Mouse (Mus musculus) intestine, postnatal 0 days (tissue): Measurements from ENCODE around the gene Gucy2e. TPM values are rescaled to one million over a fixed set of nuclear protein-coding genes. Genes with fewer than 3 reads are reported as not detected.

Experiments used
- ATAC-seq: fragments of 200-750 bp; cut with Nextera tagmentation; 2 replicates; pipeline ENCODE4 v1.8.0; 2017; ENCODE audit warnings: mild to moderate bottlenecking, moderate TSS enrichment, moderate library complexity
- H3K27ac ChIP-seq: fragments of 300-500 bp; sonication (generic); 2 replicates; pipeline ENCODE4 v1.5.1; 2014; ENCODE audit warnings: mild to moderate bottlenecking, low read depth, low read length, moderate library complexity
- H3K27me3 ChIP-seq: fragments of 300-500 bp; sonication (generic); replicated peaks from 2 replicates; pipeline ENCODE4 v1.6.1; 2014; ENCODE audit warnings: low read length, mixed read lengths; ENCODE audit not compliant: control insufficient read depth, insufficient read depth
- H3K36me3 ChIP-seq: fragments of 300-500 bp; sonication (generic); 2 replicates; pipeline ENCODE4 v1.6.1; 2014; ENCODE audit warnings: mild to moderate bottlenecking, moderate library complexity; ENCODE audit not compliant: control insufficient read depth, insufficient read depth
- H3K4me1 ChIP-seq: fragments of 300-500 bp; sonication (generic); replicated peaks from 2 replicates; pipeline ENCODE4 v1.6.1; 2014; ENCODE audit warnings: antibody characterized with exemption, low read length, mixed read lengths; ENCODE audit not compliant: control insufficient read depth, insufficient read depth
- H3K4me2 ChIP-seq: fragments of 300-500 bp; sonication (generic); replicated peaks from 2 replicates; pipeline ENCODE4 v1.6.1; 2014; ENCODE audit warnings: low read depth, mild to moderate bottlenecking, moderate library complexity
- H3K4me3 ChIP-seq: fragments of 300-500 bp; sonication (generic); 2 replicates; pipeline ENCODE4 v1.5.1; 2014; ENCODE audit warnings: low read depth, low read length
- H3K9ac ChIP-seq: fragments of 300-500 bp; sonication (generic); 2 replicates; pipeline ENCODE4 v1.6.1; 2014; ENCODE audit warnings: mild to moderate bottlenecking, low read depth, low read length
- H3K9me3 ChIP-seq: fragments of 300-500 bp; sonication (generic); 2 replicates; pipeline ENCODE4 v1.6.1; 2016; ENCODE audit warnings: mixed run types; ENCODE audit not compliant: control insufficient read depth
- CTCF ChIP-seq: sonication (generic); IDR thresholded peaks from 2 replicates; pipeline ENCODE4 v1.5.1; 2016; ENCODE audit warnings: low read depth, mild to moderate bottlenecking, control low read depth, antibody characterized with exemption, moderate library complexity
- WGBS: fragments of 180-500 bp; shearing (Covaris S2); extraction: QIAGEN DNeasy Blood & Tissue Kit; methylation state at CpG from one replicate; pipeline ENCODE4 v1.1.7; 2014; 5-methylcytosine and 5-hydroxymethylcytosine counted together
- polyA plus RNA-seq: library from polyadenylated mRNA; unstranded; fragments of >200 nt; fragmentation: Nextera tagmentation; extraction: Ambion mirVana; gene quantifications from 2 replicates; pipeline ENCODE4 v1.2.1, GENCODE M21; 2015

Gucy2e gene
- polyA plus RNA-seq, 1 experiment from 2014 or later, result 0.03 TPM

DNA sequence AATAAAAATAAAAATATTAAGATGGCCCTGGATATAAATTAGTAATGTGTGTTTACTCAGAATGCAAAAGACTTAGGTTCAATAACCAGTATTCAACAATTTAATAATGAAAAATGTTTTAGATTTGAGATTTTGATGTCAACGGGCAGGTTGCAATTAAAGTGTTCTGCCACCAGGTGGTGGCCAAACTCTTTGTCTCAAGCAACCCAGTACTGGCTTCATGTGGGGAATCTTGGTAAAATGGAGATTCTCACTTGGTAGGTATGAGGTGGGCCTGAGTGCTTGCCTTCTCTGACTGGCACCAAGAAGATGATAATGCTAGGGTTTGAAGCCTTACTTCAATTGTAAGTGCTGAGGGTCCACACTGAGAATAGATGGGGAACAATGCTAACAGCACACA is 44.0 kb downstream of the Gucy2e start:
- no peak overlapping the region for H3K27ac ChIP-seq
- H3K4me1 ChIP-seq, result no peaks in the 10 kb centered on the region
- peaks cover 19% of the 10 kb centered on the region for H3K27me3 ChIP-seq
- H3K9ac ChIP-seq, result no peak overlapping the region
- peak; percentile 85 for TF ChIP-seq CTCF
- H3K4me2 ChIP-seq, result no peak overlapping the region
- WGBS, result 0% methylated on average over 1 of the region's 1 CpGs
- ATAC-seq, result no peak
- H3K4me3 ChIP-seq, result no peak overlapping the region
- H3K36me3 ChIP-seq, result no peaks in the 10 kb centered on the region
- H3K9me3 ChIP-seq, result no peaks in the 10 kb centered on the region

DNA sequence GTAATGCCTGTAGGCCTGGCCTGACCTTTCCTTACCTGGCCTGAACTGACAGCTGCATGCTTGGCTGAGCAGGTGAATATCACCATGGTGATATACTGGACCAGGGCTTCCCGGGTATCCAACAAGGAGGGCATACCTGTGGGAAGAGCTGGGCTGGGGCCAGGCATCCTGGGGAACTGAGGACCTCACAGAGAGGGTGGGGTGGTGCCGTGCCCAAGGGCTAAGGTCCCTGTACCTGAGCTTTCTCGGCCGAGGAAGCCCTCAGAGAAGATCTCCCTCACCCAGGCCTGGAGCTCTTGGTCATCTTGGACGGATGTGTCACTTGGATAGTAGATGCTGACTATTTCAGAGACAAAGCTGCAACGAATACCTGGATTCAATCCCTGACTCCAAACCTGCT is 50.9 kb downstream of the Gucy2e start:
- Histone ChIP-seq H3K27me3 (no peaks in the 10 kb centered on the region), H3K9ac (no peak overlapping the region), H3K4me1 (no peaks in the 10 kb centered on the region), H3K27ac (no peak overlapping the region), H3K4me2 (no peak overlapping the region), H3K36me3 (no peaks in the 10 kb centered on the region), H3K4me3 (no peak overlapping the region), H3K9me3 (no peaks in the 10 kb centered on the region)
- TF ChIP-seq CTCF, result no peak
- WGBS, result 76% methylated on average over 6 of the region's 6 CpGs
- no peak for ATAC-seq

DNA sequence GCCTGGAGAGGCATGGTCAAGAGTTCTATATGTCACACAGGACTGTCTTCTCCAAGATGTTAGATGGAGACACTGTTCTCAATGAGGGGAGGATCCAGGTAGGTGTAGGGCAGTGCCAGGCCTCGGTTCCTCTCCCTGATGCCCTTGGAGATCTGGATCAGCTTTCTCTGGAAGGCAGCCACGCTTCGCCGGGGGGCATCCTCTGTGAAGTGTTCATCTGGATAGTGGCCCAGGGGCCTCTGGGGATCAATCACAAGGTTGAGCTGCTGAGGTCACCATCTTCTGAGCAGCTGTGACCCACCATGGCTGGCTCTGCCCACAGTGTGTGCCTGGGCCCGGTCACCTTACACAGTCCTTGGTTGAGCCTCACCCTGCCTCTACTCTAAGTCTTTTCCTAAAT is 51.8 kb downstream of the Gucy2e start:
- Histone ChIP-seq H3K9me3 (no peaks in the 10 kb centered on the region), H3K27ac (no peak overlapping the region), H3K4me1 (no peaks in the 10 kb centered on the region), H3K4me2 (no peak overlapping the region), H3K27me3 (no peaks in the 10 kb centered on the region), H3K4me3 (no peak overlapping the region), H3K36me3 (no peaks in the 10 kb centered on the region), H3K9ac (no peak overlapping the region)
- ATAC-seq, result no peak
- TF ChIP-seq CTCF, result no peak
- 84% methylated on average over 5 of the region's 5 CpGs for WGBS

DNA sequence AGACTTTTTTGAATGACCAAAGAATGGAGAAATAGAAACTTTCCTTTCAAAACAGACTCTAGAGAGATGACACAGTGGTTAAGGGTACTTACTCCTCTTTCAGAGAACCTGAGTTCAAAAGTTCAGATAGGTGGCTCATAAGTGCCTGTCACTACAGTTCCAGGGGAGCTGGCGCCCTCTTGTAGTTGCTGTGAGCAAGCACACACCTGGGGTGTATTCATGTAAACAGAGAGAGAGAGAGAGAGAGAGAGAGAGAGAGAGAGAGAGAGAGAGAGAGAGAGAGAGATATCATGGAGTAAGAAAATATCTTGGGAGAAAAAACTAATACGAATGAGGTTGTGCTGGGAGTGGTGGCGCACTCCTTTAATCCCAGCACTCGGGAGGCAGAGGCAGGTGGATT is 56.7 kb downstream of the Gucy2e start:
- 77% methylated on average over 4 of the region's 4 CpGs for WGBS
- no peaks in the 10 kb centered on the region for H3K36me3 ChIP-seq
- H3K27ac ChIP-seq, result no peak overlapping the region
- no peak overlapping the region for H3K4me3 ChIP-seq
- no peak for ATAC-seq
- H3K27me3 ChIP-seq, result no peaks in the 10 kb centered on the region
- no peaks in the 10 kb centered on the region for H3K9me3 ChIP-seq
- no peaks in the 10 kb centered on the region for H3K4me1 ChIP-seq
- no peak overlapping the region for H3K9ac ChIP-seq
- no peak overlapping the region for H3K4me2 ChIP-seq
- TF ChIP-seq CTCF, result 0 out of 2 replicates have a peak, but pooled peaks have one; percentile 13

DNA sequence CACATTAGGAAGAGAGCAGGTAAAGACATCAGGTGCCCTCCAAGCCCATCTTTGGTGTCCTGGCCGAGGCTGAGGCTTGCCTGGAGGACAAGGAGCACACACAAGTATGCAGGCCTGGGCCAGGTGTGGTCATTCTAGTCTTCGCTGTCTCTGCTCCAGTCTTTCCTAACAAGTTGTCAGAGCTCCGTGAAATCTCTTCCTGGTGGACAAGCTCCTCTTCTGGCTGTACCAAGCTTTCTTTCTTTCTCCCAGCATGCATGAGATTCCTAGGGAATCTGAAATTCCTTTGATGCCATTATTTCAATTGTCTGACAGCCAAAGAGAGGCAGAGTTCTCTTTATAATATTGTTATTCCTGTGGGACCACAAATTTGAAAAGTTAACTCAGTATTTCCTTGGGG is 57.3 kb downstream of the Gucy2e start:
- H3K27ac ChIP-seq, result no peak overlapping the region
- 56% methylated on average over 3 of the region's 3 CpGs for WGBS
- H3K4me1 ChIP-seq, result no peaks in the 10 kb centered on the region
- ATAC-seq, result no peak
- H3K36me3 ChIP-seq, result no peaks in the 10 kb centered on the region
- TF ChIP-seq CTCF, result no peak
- no peak overlapping the region for H3K4me3 ChIP-seq
- no peak overlapping the region for H3K4me2 ChIP-seq
- H3K27me3 ChIP-seq, result no peaks in the 10 kb centered on the region
- H3K9ac ChIP-seq, result no peak overlapping the region
- no peaks in the 10 kb centered on the region for H3K9me3 ChIP-seq

DNA sequence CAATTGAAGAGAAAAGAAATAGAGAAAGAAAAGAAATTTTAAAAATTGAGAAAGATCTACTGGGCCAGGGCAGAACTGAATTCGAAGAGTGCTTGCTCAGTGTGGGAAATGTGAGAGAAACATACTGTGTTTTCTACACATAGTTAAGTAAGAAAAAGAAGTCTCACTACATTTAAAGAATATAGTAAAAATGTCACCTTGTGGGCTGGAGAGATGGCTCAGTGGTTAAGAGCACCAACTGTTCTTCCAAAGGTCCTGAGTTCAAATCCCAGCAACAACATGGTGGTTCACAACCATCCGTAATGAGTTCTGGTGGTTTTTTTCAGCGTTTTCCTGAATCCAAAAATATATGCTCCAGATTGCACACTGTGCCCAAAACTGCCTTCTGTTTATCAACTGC is 58.3 kb downstream of the Gucy2e start:
- WGBS, result 80% methylated on average over 3 of the region's 3 CpGs
- Histone ChIP-seq H3K4me3 (no peak overlapping the region), H3K4me2 (no peak overlapping the region), H3K36me3 (no peaks in the 10 kb centered on the region), H3K9ac (no peak overlapping the region), H3K4me1 (no peaks in the 10 kb centered on the region), H3K9me3 (no peaks in the 10 kb centered on the region), H3K27me3 (no peaks in the 10 kb centered on the region), H3K27ac (no peak overlapping the region)
- no peak for ATAC-seq
- TF ChIP-seq CTCF, result no peak

DNA sequence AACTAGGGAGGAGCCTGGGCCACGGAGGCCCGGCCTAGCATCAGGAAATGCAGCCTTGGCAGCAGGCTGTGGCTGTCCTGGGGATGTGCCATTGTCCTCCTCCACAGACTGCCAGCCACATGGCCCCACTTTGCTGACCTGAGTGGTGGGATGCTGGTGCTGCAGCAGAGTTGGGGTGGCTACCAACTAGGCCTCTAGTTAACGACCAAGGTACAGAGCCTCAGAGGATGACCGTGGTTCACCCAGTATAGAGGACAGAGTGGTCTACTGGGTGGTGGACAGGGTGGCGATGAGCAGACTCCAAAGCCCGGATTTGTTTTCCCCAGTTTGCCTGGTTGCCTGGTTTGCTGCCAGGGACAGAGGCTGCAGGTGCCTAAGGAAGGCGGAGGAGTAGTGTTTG is 62.1 kb downstream of the Gucy2e start:
- no peaks in the 10 kb centered on the region for H3K27me3 ChIP-seq
- no peak overlapping the region; the same call in 1 of the 2 replicates for H3K9ac ChIP-seq
- no peak overlapping the region for H3K27ac ChIP-seq
- no peak overlapping the region for H3K4me3 ChIP-seq
- no peaks in the 10 kb centered on the region for H3K9me3 ChIP-seq
- no peaks in the 10 kb centered on the region for H3K4me1 ChIP-seq
- no peak for TF ChIP-seq CTCF
- ATAC-seq, result no peak
- no peaks in the 10 kb centered on the region for H3K36me3 ChIP-seq
- 82% methylated on average over 7 of the region's 7 CpGs for WGBS
- H3K4me2 ChIP-seq, result no peak overlapping the region
